Mouse (Mus musculus): ENCODE results near the gene Spata1.

DNA sequence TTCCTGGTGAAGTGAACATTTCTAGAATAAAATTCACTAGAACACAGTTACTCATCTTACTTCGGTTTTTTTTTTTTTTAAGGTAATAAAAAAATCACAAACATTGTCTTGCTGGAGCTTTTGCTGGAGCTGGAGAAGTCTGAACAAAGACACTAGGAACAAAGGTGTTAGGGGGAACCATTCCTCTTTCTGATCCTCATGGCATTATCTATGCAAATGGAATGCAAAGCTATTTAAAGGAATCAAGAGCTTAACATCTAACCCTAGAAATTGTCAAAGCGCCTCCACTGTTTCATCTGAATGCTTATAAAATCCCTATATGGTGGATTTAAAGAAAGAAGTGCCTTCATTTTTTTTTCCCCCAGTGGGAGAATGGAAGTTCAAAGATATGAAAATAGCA is 28.8 kb upstream of the Spata1 start:
- TF ChIP-seq POLR2A (IDR thresholded peaks at IDR 0.05; ENCODE audit: insufficient read depth, low read depth, low read length) (no peak), CTCF (IDR thresholded peaks at IDR 0.05) (no peak)
